In the genomic region with DNA sequence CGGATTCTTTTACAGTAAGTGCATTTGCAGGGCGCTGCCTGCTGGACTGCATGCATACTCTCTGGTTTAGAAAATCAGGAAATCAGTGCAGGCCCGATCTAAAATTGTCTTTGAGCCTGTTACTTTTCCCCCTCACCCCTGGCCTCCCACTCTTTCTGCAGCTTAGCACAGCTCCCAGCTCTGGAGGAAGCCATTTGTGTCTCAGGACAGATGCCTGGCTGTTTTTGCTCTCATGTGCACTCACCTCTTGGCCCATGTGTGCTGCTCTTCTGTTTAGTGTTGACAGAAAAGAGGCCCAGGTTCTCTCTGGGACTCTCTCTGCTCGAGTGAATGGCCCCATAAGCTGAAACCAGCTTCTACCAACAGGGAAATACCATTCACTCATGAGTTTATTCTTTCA, we compare ENCODE assay signal across 13 mouse cellular contexts. TPM values are rescaled to one million over a fixed set of nuclear protein-coding genes. Genes with fewer than 3 reads are reported as not detected.
DNase-seq lines count a peak whose midpoint lies in the region; ATAC-seq and TF ChIP-seq lines count a peak whose summit lies in the region.
"Had no signal": no experiment of that assay in that cellular context is flagged by ENCODE, and none has a peak within 500 bp of the region (broad histone marks: within the 10 kb centered on the region; RNA-seq: fewer than 3 reads in every experiment).

No protein-coding gene starts in this region.

- TF ChIP-seq POLR2A in embryonic fibroblast, embryonic 13.5 days (IDR thresholded peaks at IDR 0.05; ENCODE audit: low read depth, low read length) = no peak

- 33% methylated on average over 4 of the region's 4 CpGs for WGBS in lung, embryonic 15.5 days
- 22% methylated on average over 4 of the region's 4 CpGs for WGBS in stomach, embryonic 15.5 days

- no peaks in the 10 kb centered on the region for H3K9me3 ChIP-seq in lung, embryonic 15.5 days
- H3K9me3 ChIP-seq in stomach, embryonic 15.5 days = no peaks in the 10 kb centered on the region
- H3K9me3 ChIP-seq: G1E; liver, embryonic 13.5 days had no signal

- no peaks in the 10 kb centered on the region for H3K36me3 ChIP-seq in lung, embryonic 15.5 days
- H3K36me3 ChIP-seq in stomach, embryonic 15.5 days = no peaks in the 10 kb centered on the region
- H3K36me3 ChIP-seq: G1E; liver, embryonic 13.5 days had no signal

- peak; percentile 65 for ATAC-seq in frontal cortex, adult (ENCODE audit: low TSS enrichment)
- ATAC-seq in lung, embryonic 15.5 days (ENCODE audit: borderline replicate concordance, extremely low read depth, low FRiP score, low TSS enrichment) = 0 out of 2 replicates have a peak, but pooled peaks have one; percentile 39
- peak; percentile 63; the same call in 1 of the 2 replicates for ATAC-seq in stomach, embryonic 15.5 days (ENCODE audit: insufficient read depth, low FRiP score, low read depth)

- H3K27ac ChIP-seq in lung, embryonic 15.5 days = peak overlapping the region; percentile 52
- peak overlapping the region; percentile 74 for H3K27ac ChIP-seq in embryonic fibroblast, embryonic 13.5 days (ENCODE audit: insufficient read depth, low read length)
- H3K27ac ChIP-seq in stomach, embryonic 15.5 days = peak overlapping the region; percentile 83
- H3K27ac ChIP-seq: liver, embryonic 13.5 days had no signal

- no peak overlapping the region for H3K9ac ChIP-seq in lung, embryonic 15.5 days
- no peak overlapping the region for H3K9ac ChIP-seq in stomach, embryonic 15.5 days
- H3K9ac ChIP-seq: liver, embryonic 13.5 days had no signal

- no peak overlapping the region for H3K4me2 ChIP-seq in lung, embryonic 15.5 days
- no peak overlapping the region for H3K4me2 ChIP-seq in stomach, embryonic 15.5 days
- H3K4me2 ChIP-seq: liver, embryonic 13.5 days had no signal

- DNase-seq in frontal cortex, adult 2 months (ENCODE audit: extremely low spot score in 1 of 2, low spot score in 1 of 2) = no peak
- no peak for DNase-seq in lung, adult 18-20 months
- DNase-seq in gastrocnemius, postnatal 36 days = no peak
- no peak for DNase-seq in gastrocnemius, postnatal 4 days (ENCODE audit: low spot score in 2 of 2)
- DNase-seq: B cell, adult 2 months; cerebellum, adult 9-11 months; liver, embryonic 13.5 days; thymus, adult 2 months had no signal

- H3K4me3 ChIP-seq in lung, embryonic 15.5 days = no peak overlapping the region
- no peak overlapping the region for H3K4me3 ChIP-seq in embryonic fibroblast, embryonic 13.5 days (ENCODE audit: insufficient read depth, low read length)
- no peak overlapping the region for H3K4me3 ChIP-seq in stomach, embryonic 15.5 days (replicated peaks)
- H3K4me3 ChIP-seq: liver, embryonic 13.5 days had no signal

- no peak for TF ChIP-seq CTCF in embryonic fibroblast, embryonic 13.5 days (IDR thresholded peaks at IDR 0.05; ENCODE audit: borderline replicate concordance, insufficient read depth, low read length)

- no peaks in the 10 kb centered on the region for H3K27me3 ChIP-seq in lung, embryonic 15.5 days
- no peaks in the 10 kb centered on the region for H3K27me3 ChIP-seq in stomach, embryonic 15.5 days (replicated peaks)
- H3K27me3 ChIP-seq: liver, embryonic 13.5 days had no signal

- peaks cover 11% of the 10 kb centered on the region; the same call in 1 of the 2 replicates for H3K4me1 ChIP-seq in lung, embryonic 15.5 days
- H3K4me1 ChIP-seq in embryonic fibroblast, embryonic 13.5 days (ENCODE audit: control insufficient read depth, insufficient read depth, low read length) = peaks cover 2% of the 10 kb centered on the region; the same call in 1 of the 2 replicates
- peaks cover 10% of the 10 kb centered on the region; the same call in 1 of the 2 replicates for H3K4me1 ChIP-seq in stomach, embryonic 15.5 days
- H3K4me1 ChIP-seq: liver, embryonic 13.5 days had no signal

- intact Hi-C loops in gastrocnemius, postnatal 36 days (cut with DNase I) = loop anchor here (10.0 kb wide), 1 partner anchor 219 kb away; no protein-coding TSS in a partner anchor

RNA-seq across cellular contexts. Expression of gene Nepro, which starts 20.6 kb away (rescaled TPM):
- polyA plus RNA-seq in frontal cortex, adult 2 months (2012; rRNA removed) = 3.2 and 3.9 TPM in 2 replicates
- polyA plus RNA-seq in lung, embryonic 15.5 days (2015; fragmentation: Nextera tagmentation; extraction: Ambion mirVana) = 9.5 and 9.8 TPM in 2 replicates
- 17.5 and 19.6 TPM in 2 replicates for polyA plus RNA-seq in embryonic fibroblast, embryonic 13.5 days (2011; ENCODE audit: insufficient read length, low read depth, missing spikeins)
- polyA plus RNA-seq in stomach, embryonic 15.5 days (2015; fragmentation: Nextera tagmentation; extraction: Ambion mirVana) = 7.7 and 8.6 TPM in 2 replicates
- total RNA-seq in gastrocnemius, postnatal 36 days (2021) = 1 to 10 TPM; 3.5 to 3.6 TPM
- 1 to 10 TPM; 5.8 to 6.6 TPM for total RNA-seq in gastrocnemius, postnatal 4 days (2021)

RNA-seq across cellular contexts. Expression of gene Gtpbp8, which starts 42.7 kb away (rescaled TPM):
- 18.3 and 18.9 TPM in 2 replicates for polyA plus RNA-seq in frontal cortex, adult 2 months (2012; rRNA removed)
- polyA plus RNA-seq in lung, embryonic 15.5 days (2015; fragmentation: Nextera tagmentation; extraction: Ambion mirVana) = 25.9 and 31.3 TPM in 2 replicates
- polyA plus RNA-seq in embryonic fibroblast, embryonic 13.5 days (2011; ENCODE audit: insufficient read length, low read depth, missing spikeins) = 23.4 and 26.4 TPM in 2 replicates
- 29.0 and 30.8 TPM in 2 replicates for polyA plus RNA-seq in stomach, embryonic 15.5 days (2015; fragmentation: Nextera tagmentation; extraction: Ambion mirVana)
- 10 to 100 TPM in 1 of 2 experiments, 1 to 10 TPM in 1; 8.0 to 11.1 TPM for total RNA-seq in gastrocnemius, postnatal 36 days (2021)
- total RNA-seq in gastrocnemius, postnatal 4 days (2021) = 10 to 100 TPM; 14.9 to 16.6 TPM
